Mouse (Mus musculus) lung, embryonic 14.5 days (tissue): ENCODE measurements around the gene Nosip. TPM values are rescaled to one million over a fixed set of nuclear protein-coding genes. Genes with fewer than 3 reads are reported as not detected.

Source experiments
- ATAC-seq: fragments of 200-750 bp; cut with Nextera tagmentation; 2 replicates; pipeline ENCODE4 v1.8.0; 2017; ENCODE audit warnings: mild to moderate bottlenecking, moderate TSS enrichment, moderate library complexity; ENCODE audit not compliant: insufficient read depth
- DNase-seq: peaks from one replicate; pipeline ENCODE4 v3.0.0-alpha.2; 2015
- H3K27ac ChIP-seq: fragments of 300-500 bp; sonication (generic); 2 replicates; pipeline ENCODE4 v1.5.1; 2014; ENCODE audit warnings: low read depth, mild to moderate bottlenecking, moderate library complexity
- H3K27me3 ChIP-seq: fragments of 300-500 bp; sonication (generic); 2 replicates; pipeline ENCODE4 v1.6.1; 2014; ENCODE audit warnings: low read length, control low read depth; ENCODE audit not compliant: insufficient read depth
- H3K36me3 ChIP-seq: fragments of 300-500 bp; sonication (generic); 2 replicates; pipeline ENCODE4 v1.6.1; 2014; ENCODE audit warnings: control low read depth; ENCODE audit not compliant: insufficient read depth
- H3K4me1 ChIP-seq: fragments of 300-500 bp; sonication (generic); 2 replicates; pipeline ENCODE4 v1.6.1; 2014; ENCODE audit warnings: antibody characterized with exemption, control low read depth; ENCODE audit not compliant: insufficient read depth
- H3K4me2 ChIP-seq: fragments of 300-500 bp; sonication (generic); 2 replicates; pipeline ENCODE4 v1.6.1; 2014; ENCODE audit warnings: mild to moderate bottlenecking
- H3K4me3 ChIP-seq: fragments of 300-500 bp; sonication (generic); 2 replicates; pipeline ENCODE4 v1.5.1; 2014; ENCODE audit warnings: low read depth, low read length
- H3K9ac ChIP-seq: fragments of 300-500 bp; sonication (generic); 2 replicates; pipeline ENCODE4 v1.6.1; 2014
- H3K9me3 ChIP-seq: fragments of 300-500 bp; sonication (generic); 2 replicates; pipeline ENCODE4 v1.6.1; 2016; ENCODE audit warnings: low read depth, low read length, control low read depth
- CTCF ChIP-seq: IDR thresholded peaks from 2 replicates; pipeline ENCODE4 v1.5.1; 2016; ENCODE audit warnings: antibody characterized with exemption, low read depth
- WGBS: fragments of 180-500 bp; shearing (Covaris S2); extraction: QIAGEN DNeasy Blood & Tissue Kit; methylation state at CpG from one replicate; pipeline ENCODE4 v1.1.7; 2014; 5-methylcytosine and 5-hydroxymethylcytosine counted together
- polyA plus RNA-seq: library from polyadenylated mRNA; unstranded; fragments of >200 nt; fragmentation: Nextera tagmentation; extraction: Ambion mirVana; gene quantifications from 2 replicates; pipeline ENCODE4 v1.2.1, GENCODE M21; 2014

Gene Nosip
- 68.6 and 71.9 TPM in 2 replicates for polyA plus RNA-seq

DNA sequence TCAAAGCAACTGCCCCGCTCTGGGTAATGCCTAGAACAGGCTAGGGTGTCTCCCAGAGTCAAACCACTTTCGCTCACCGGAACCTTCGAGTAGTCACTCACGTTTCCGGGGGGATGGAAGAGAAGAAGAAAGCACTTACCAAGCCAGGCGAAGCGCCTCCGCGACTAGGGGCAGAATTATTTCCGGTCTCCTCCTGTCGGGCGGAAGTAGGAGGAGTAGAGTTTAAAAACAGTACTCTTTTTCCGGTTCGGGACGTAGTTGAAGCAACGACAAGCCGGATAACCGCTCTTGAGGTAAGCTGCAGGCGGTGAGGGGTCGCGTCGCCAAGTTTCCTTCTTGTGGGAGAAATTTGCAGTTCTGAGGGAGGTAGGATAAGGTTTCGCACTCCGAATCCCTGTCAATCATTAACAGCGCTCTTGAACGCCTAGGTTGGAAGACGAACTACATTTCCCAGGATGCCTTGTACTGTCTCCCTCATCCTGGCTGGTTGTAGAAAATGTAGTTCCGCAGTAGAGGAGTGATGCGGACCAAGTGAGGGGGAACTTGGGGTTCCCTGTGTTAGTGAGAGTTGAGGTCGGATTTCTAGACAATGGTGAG, at the start of gene Nosip, which contains the start of gene Prrg2:
Gene Nosip, plus strand, starts transcription at position 191 of the 597 bp plus-strand sequence.
Gene Prrg2, minus strand, starts transcription at position 439 of the 597 bp plus-strand sequence.
- Histone ChIP-seq H3K4me2 (peak within 1 kb of the TSS; percentile 63), H3K9me3 (no peaks in the 10 kb centered on the region), H3K9ac (peak within 1 kb of the TSS; percentile 61), H3K27ac (peak within 1 kb of the TSS; percentile 88), H3K4me1 (peaks cover 6% of the 10 kb centered on the region), H3K36me3 (no peaks in the 10 kb centered on the region), H3K4me3 (peak within 1 kb of the TSS; percentile 65), H3K27me3 (no peaks in the 10 kb centered on the region)
- WGBS = under 1% methylated on average over 31 of the region's 31 CpGs
- DNase-seq (peak; percentile 99), ATAC-seq (peak; percentile 89)
- TF ChIP-seq CTCF = peak; percentile 30; the same call in 1 of the 2 replicates

DNA sequence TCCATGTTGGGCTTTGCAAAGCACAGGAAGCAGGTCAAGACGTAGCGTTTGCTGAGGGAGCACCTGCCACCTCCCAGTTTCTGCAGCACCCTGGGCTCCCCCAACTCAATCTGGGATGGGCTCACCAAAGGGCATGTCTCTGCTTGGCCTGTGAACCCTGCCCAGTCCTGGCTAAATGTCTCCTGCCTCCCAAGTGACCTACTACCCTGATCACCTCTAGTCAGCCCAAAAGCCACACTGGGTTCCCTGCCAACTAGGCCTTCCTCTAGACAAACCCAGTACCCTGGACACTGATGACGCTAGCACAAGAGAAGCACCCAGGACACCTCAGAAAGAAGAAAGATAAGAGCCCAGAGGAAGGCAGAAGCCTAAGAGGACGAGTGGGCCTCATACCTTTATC, 49.4 kb upstream of the Nosip start:
- TF ChIP-seq CTCF = no peak
- Histone ChIP-seq H3K4me2 (no peak overlapping the region), H3K4me1 (peaks cover 8% of the 10 kb centered on the region), H3K9me3 (no peaks in the 10 kb centered on the region), H3K27ac (no peak overlapping the region), H3K9ac (no peak overlapping the region), H3K36me3 (peaks cover 65% of the 10 kb centered on the region), H3K4me3 (no peak overlapping the region), H3K27me3 (no peaks in the 10 kb centered on the region)
- no peak for DNase-seq
- no peak for ATAC-seq
- whole genome bisulfite sequencing = 82% methylated on average over 4 of the region's 4 CpGs

DNA sequence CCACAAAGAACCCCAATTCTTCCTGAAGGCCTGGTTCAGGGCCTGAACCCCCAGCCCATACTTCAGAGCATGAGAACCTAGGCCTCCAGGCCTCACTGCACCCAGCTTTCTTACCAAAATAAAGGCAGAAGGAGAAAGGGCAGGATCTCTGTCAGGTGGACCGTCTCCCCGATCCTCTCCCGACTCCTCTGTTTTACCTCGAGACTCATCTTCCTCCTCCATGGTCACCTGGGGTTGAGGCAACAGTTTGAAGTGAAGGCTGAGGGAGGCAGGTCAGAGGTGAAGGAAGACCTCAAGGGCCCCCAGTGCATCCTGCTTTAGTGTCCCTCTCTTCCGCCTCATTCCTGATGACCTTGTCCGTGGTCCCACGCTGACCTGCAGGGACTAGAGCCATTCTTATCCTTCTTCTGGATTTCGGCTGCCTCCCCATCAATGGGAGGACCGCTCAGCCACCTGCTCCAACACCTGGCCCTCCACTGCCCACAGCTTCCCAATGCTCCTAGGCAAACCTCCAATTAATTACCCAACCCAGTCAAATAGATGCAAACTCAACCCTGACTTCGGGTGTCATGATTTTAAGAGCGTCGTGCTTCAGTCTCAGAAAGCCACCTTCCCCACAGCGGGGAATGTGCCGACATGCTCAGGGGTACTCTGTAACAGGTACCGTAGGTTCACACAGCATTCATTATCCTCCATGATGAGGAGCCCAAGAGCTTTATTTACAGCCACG, 48.7 kb upstream of the Nosip start:
- Histone ChIP-seq H3K36me3 (peaks cover 58% of the 10 kb centered on the region), H3K27me3 (no peaks in the 10 kb centered on the region), H3K4me2 (no peak overlapping the region), H3K4me1 (peaks cover 10% of the 10 kb centered on the region), H3K9me3 (no peaks in the 10 kb centered on the region), H3K4me3 (no peak overlapping the region), H3K27ac (no peak overlapping the region), H3K9ac (no peak overlapping the region)
- WGBS = 96% methylated on average over 16 of the region's 16 CpGs
- ATAC-seq (no peak), DNase-seq (no peak)
- no peak for TF ChIP-seq CTCF

DNA sequence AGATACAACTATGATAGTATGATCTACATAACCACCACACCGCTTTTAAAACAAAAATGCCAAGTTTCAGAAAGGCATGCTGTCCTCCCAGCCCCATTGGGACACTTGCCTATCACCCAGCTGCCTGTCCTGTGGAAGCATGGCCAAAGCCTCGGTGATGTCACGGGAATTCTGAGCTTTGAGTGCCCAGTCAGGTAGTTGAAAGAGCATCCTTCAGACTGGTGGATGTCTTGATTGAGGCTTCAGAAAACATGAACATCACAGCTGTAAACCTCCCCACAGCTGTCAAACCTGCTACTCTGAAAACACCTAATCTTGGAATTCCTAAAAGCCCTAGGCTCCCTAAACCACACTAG, 48.2 kb upstream of the Nosip start:
- H3K36me3 ChIP-seq = peaks cover 53% of the 10 kb centered on the region
- ATAC-seq (no peak), DNase-seq (no peak)
- no peak overlapping the region for H3K27ac ChIP-seq
- no peaks in the 10 kb centered on the region for H3K9me3 ChIP-seq
- no peak for TF ChIP-seq CTCF
- WGBS = 92% methylated on average over 3 of the region's 3 CpGs
- no peaks in the 10 kb centered on the region for H3K27me3 ChIP-seq
- 0 out of 2 replicates have a peak overlapping the region, but pooled peaks have one; percentile 92 for H3K9ac ChIP-seq
- H3K4me1 ChIP-seq = peaks cover 15% of the 10 kb centered on the region
- H3K4me2 ChIP-seq = peak overlapping the region; percentile 68; the same call in 1 of the 2 replicates
- H3K4me3 ChIP-seq = peak overlapping the region; percentile 96

DNA sequence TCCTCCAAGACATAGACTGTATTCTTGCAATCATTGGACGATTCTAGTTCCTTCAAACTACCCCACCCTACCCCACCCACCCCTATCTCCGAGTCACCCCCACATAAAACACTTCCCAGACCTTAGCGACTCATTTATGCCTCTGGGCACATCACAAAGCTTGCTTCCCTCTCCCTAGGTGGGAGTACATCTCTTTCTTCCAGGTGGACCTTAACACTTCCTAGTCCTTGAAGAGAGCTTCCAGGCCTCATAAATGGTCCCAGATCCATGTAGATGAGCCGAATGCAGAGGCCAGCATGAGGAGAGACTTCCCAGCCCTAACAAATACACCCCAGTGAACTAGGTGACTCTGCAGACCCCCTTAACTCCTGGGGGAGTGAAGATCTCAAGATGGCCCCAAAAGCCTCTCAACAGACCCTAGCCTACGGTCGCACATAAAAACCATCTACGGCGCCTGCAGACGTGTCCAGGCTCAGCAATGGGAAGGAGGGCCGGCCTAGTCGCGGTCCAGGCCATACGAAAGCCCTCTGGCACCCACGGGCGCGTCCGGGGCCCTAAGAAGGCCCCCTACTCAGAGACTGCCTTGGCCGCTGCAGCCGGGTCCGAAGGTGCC, 46.8 kb upstream of the Nosip start:
- no peak for DNase-seq
- TF ChIP-seq CTCF = no peak
- H3K4me1 ChIP-seq = peaks cover 15% of the 10 kb centered on the region
- H3K9me3 ChIP-seq = no peaks in the 10 kb centered on the region
- WGBS = under 1% methylated on average over 20 of the region's 20 CpGs
- peak overlapping the region; percentile 92 for H3K9ac ChIP-seq
- H3K36me3 ChIP-seq = peaks cover 39% of the 10 kb centered on the region
- H3K27ac ChIP-seq = peak overlapping the region; percentile 98
- ATAC-seq = no peak; the same call in 1 of the 2 replicates
- peak overlapping the region; percentile 96 for H3K4me3 ChIP-seq
- H3K27me3 ChIP-seq = no peaks in the 10 kb centered on the region
- peak overlapping the region; percentile 68 for H3K4me2 ChIP-seq

DNA sequence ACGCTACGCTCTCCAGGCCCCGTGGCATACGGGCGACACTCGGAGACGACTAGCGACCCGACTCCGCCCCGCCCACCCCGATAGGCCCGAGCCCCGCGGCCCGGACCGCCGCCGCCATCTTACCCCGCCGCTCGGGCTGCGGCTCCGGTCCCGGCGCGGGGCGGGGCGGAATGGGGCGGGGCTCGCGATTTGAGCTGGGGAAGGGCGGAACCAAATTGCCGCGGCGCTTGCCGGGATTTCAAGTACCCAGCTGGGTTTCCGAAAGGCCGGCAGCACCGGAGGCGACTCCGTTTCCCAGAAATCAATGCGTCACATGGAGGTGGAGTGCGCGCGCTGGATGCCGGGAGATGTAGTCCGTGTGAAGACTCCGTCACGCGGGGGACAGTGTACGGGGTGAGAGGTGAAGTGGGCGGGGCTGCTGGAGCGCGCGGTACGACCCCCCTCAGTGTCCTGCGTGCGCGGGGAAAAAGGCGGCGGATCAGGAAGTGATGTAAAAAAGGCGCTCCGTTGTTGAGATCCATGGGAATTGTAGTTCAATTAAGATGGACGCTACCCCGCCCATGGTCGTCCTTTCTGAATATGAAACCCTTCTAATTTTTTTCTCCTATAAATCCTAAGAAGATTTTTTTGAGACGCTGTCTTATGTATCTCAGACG, 46.1 kb upstream of the Nosip start, which contains the start of gene Scaf1:
Gene Scaf1, minus strand, starts transcription at position 407 of the 656 bp plus-strand sequence.
- ATAC-seq (peak; percentile 76), DNase-seq (peak; percentile 100)
- H3K9ac ChIP-seq = peak within 1 kb of the TSS; percentile 92
- peaks cover 33% of the 10 kb centered on the region for H3K36me3 ChIP-seq
- under 1% methylated on average over 69 of the region's 69 CpGs for WGBS
- H3K27me3 ChIP-seq = no peaks in the 10 kb centered on the region
- H3K4me3 ChIP-seq = peak within 1 kb of the TSS; percentile 96
- TF ChIP-seq CTCF = no peak
- H3K4me1 ChIP-seq = peaks cover 15% of the 10 kb centered on the region
- H3K27ac ChIP-seq = peak within 1 kb of the TSS; percentile 98
- H3K4me2 ChIP-seq = peak within 1 kb of the TSS; percentile 68
- no peaks in the 10 kb centered on the region for H3K9me3 ChIP-seq
